Mouse (Mus musculus): ENCODE data around the gene Alyref. TPM values are rescaled to one million over a fixed set of nuclear protein-coding genes. Genes with fewer than 3 reads are reported as not detected.

Alyref gene
- polyA plus RNA-seq, 1 experiment from 2014 or later: 219 TPM

GRCm38 (mm10) chr11:120612763-120613162, 14.6 kb upstream of the Alyref start:
- H3K4me2 ChIP-seq: no peak overlapping the region
- H3K4me3 ChIP-seq (replicated peaks): no peak overlapping the region
- peaks cover 3% of the 10 kb centered on the region; the same call in 1 of the 2 replicates for H3K27me3 ChIP-seq (replicated peaks)
- no peak overlapping the region for H3K27ac ChIP-seq (replicated peaks)
- peaks cover 35% of the 10 kb centered on the region for H3K4me1 ChIP-seq
- peaks cover 49% of the 10 kb centered on the region for H3K36me3 ChIP-seq
- no peak for ATAC-seq (ENCODE audit: low FRiP score)
- no peak overlapping the region for H3K9ac ChIP-seq (replicated peaks)
- 54% methylated on average over 6 of the region's 6 CpGs for WGBS
- H3K9me3 ChIP-seq (replicated peaks): no peaks in the 10 kb centered on the region

- Histone ChIP-seq H3K4me2 (no peak overlapping the region), H3K9me3 (replicated peaks) (no peaks in the 10 kb centered on the region), H3K27ac (replicated peaks) (no peak overlapping the region), H3K4me1 (peaks cover 20% of the 10 kb centered on the region), H3K4me3 (replicated peaks) (no peak overlapping the region), H3K9ac (replicated peaks) (no peak overlapping the region), H3K36me3 (peaks cover 62% of the 10 kb centered on the region), H3K27me3 (replicated peaks) (peaks cover 3% of the 10 kb centered on the region; the same call in 1 of the 2 replicates)
- ATAC-seq (ENCODE audit: low FRiP score): no peak
- WGBS: 81% methylated on average over 9 of the region's 9 CpGs
These were observed 12.4 kb upstream of the Alyref start for GRCm38 (mm10) chr11:120610477-120611046.

GRCm38 (mm10) chr11:120609250-120609649, 11.1 kb upstream of the Alyref start:
- Histone ChIP-seq H3K4me1 (peaks cover 12% of the 10 kb centered on the region), H3K9me3 (replicated peaks) (no peaks in the 10 kb centered on the region), H3K9ac (replicated peaks) (no peak overlapping the region), H3K4me3 (replicated peaks) (no peak overlapping the region), H3K27ac (replicated peaks) (no peak overlapping the region), H3K27me3 (replicated peaks) (peaks cover 3% of the 10 kb centered on the region; the same call in 1 of the 2 replicates), H3K4me2 (0 out of 2 replicates have a peak overlapping the region, but pooled peaks have one; percentile 56), H3K36me3 (peaks cover 71% of the 10 kb centered on the region)
- WGBS: 36% methylated on average over 8 of the region's 8 CpGs
- no peak for ATAC-seq (ENCODE audit: low FRiP score)

- H3K36me3 ChIP-seq: peaks cover 71% of the 10 kb centered on the region
- ATAC-seq (ENCODE audit: low FRiP score): no peak
These were observed 10.3 kb upstream of the Alyref start, which contains the start of gene Npb for GRCm38 (mm10) chr11:120608241-120609034. Gene Npb (plus strand): TSS chr11:120608477.

DNA sequence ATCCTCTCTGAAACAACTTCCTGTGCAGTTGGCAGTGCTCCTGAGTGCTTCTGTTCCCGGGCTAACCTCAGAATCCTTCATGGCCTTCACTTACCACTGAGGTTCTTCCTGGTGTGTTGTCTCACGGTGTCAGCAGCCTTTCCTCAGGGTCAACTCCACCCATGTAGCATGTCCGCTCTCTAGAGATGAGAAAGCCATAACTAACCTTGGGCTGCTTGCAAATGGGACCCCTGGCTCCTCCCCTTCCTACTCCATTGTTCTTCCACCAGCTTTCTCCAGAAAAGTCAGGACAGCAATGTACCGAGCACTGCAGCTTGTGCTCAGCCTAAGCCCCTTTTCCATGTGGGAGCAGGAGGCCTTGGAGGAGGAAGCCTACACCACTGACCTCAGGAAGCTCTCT, 8.6 kb upstream of the Alyref start:
- H3K4me3 ChIP-seq (replicated peaks): no peak overlapping the region
- no peaks in the 10 kb centered on the region for H3K9me3 ChIP-seq (replicated peaks)
- WGBS: 75% methylated on average over 4 of the region's 4 CpGs
- no peak overlapping the region for H3K4me2 ChIP-seq
- peaks cover 70% of the 10 kb centered on the region for H3K36me3 ChIP-seq
- H3K4me1 ChIP-seq: peaks cover 12% of the 10 kb centered on the region
- no peak overlapping the region for H3K27ac ChIP-seq (replicated peaks)
- no peak overlapping the region for H3K9ac ChIP-seq (replicated peaks)
- ATAC-seq (ENCODE audit: low FRiP score): no peak
- peaks cover 3% of the 10 kb centered on the region; the same call in 1 of the 2 replicates for H3K27me3 ChIP-seq (replicated peaks)

More at GRCm38 (mm10) chr11:120608241-120609034, 10.3 kb upstream of the Alyref start, which contains the start of gene Npb:
- H3K9ac ChIP-seq (replicated peaks): peak within 1 kb of the TSS; percentile 42; the same call in 1 of the 2 replicates
- H3K27me3 ChIP-seq (replicated peaks): peaks cover 3% of the 10 kb centered on the region; the same call in 1 of the 2 replicates
- peak within 1 kb of the TSS; percentile 24 for H3K4me3 ChIP-seq (replicated peaks)
- peak within 1 kb of the TSS; percentile 56 for H3K4me2 ChIP-seq
- H3K4me1 ChIP-seq: peaks cover 12% of the 10 kb centered on the region
- no peak within 1 kb of the TSS for H3K27ac ChIP-seq (replicated peaks)
- 5% methylated on average over 45 of the region's 45 CpGs for WGBS
- no peaks in the 10 kb centered on the region for H3K9me3 ChIP-seq (replicated peaks)

GRCm38 (mm10) chr11:120605667-120606066, 7.5 kb upstream of the Alyref start:
- Histone ChIP-seq H3K36me3 (peaks cover 65% of the 10 kb centered on the region), H3K4me3 (replicated peaks) (no peak overlapping the region), H3K9me3 (replicated peaks) (no peaks in the 10 kb centered on the region), H3K4me1 (peaks cover 12% of the 10 kb centered on the region), H3K27me3 (replicated peaks) (peaks cover 3% of the 10 kb centered on the region; the same call in 1 of the 2 replicates), H3K27ac (replicated peaks) (no peak overlapping the region), H3K9ac (replicated peaks) (no peak overlapping the region), H3K4me2 (no peak overlapping the region)
- WGBS: 92% methylated on average over 7 of the region's 7 CpGs
- no peak for ATAC-seq (ENCODE audit: low FRiP score)

- ATAC-seq (ENCODE audit: low FRiP score): no peak
- Histone ChIP-seq H3K27ac (replicated peaks) (no peak overlapping the region), H3K36me3 (peaks cover 58% of the 10 kb centered on the region), H3K9me3 (replicated peaks) (no peaks in the 10 kb centered on the region), H3K4me3 (replicated peaks) (no peak overlapping the region), H3K27me3 (replicated peaks) (no peaks in the 10 kb centered on the region), H3K4me2 (no peak overlapping the region), H3K9ac (replicated peaks) (no peak overlapping the region), H3K4me1 (peaks cover 16% of the 10 kb centered on the region)
- 90% methylated on average over 2 of the region's 2 CpGs for WGBS
These were observed 5.4 kb upstream of the Alyref start for GRCm38 (mm10) chr11:120603545-120603944.

GRCm38 (mm10) chr11:120600716-120601115, 2.6 kb upstream of the Alyref start:
- Histone ChIP-seq H3K9me3 (replicated peaks) (no peaks in the 10 kb centered on the region), H3K4me2 (no peak overlapping the region), H3K27me3 (replicated peaks) (no peaks in the 10 kb centered on the region), H3K36me3 (peaks cover 56% of the 10 kb centered on the region), H3K9ac (replicated peaks) (no peak overlapping the region), H3K27ac (replicated peaks) (no peak overlapping the region), H3K4me3 (replicated peaks) (no peak overlapping the region), H3K4me1 (peaks cover 28% of the 10 kb centered on the region)
- 99% methylated on average over 3 of the region's 3 CpGs for WGBS
- no peak for ATAC-seq (ENCODE audit: low FRiP score)

DNA sequence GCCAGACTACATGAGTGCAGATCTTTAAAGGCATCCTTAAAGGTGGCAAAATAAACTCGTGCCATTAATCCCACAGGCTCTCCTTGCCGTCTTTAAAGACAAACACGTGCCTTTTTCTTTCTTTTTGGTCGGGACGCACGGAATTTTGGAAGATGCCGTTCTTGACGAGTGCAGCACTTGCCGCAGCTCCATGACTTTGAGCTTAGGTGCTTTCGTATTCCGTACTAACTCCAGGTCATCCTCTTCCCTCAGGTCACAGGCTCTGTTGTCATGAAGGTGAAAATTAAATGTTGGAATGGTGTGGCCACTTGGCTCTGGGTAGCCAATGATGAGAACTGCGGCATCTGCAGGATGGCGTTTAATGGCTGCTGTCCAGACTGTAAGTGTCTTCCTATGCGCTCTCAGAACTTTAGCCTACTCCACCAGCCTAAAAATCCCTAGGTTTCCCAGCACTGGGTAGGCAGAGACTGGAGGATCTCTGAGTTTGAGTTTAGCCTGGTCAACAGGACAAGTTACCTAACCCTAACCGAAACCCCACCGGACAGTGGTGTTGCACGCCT, 905 bp upstream of the Alyref start:
- peak overlapping the region; percentile 90 for H3K27ac ChIP-seq (replicated peaks)
- WGBS: 51% methylated on average over 17 of the region's 17 CpGs
- ATAC-seq (ENCODE audit: low FRiP score): no peak

DNA sequence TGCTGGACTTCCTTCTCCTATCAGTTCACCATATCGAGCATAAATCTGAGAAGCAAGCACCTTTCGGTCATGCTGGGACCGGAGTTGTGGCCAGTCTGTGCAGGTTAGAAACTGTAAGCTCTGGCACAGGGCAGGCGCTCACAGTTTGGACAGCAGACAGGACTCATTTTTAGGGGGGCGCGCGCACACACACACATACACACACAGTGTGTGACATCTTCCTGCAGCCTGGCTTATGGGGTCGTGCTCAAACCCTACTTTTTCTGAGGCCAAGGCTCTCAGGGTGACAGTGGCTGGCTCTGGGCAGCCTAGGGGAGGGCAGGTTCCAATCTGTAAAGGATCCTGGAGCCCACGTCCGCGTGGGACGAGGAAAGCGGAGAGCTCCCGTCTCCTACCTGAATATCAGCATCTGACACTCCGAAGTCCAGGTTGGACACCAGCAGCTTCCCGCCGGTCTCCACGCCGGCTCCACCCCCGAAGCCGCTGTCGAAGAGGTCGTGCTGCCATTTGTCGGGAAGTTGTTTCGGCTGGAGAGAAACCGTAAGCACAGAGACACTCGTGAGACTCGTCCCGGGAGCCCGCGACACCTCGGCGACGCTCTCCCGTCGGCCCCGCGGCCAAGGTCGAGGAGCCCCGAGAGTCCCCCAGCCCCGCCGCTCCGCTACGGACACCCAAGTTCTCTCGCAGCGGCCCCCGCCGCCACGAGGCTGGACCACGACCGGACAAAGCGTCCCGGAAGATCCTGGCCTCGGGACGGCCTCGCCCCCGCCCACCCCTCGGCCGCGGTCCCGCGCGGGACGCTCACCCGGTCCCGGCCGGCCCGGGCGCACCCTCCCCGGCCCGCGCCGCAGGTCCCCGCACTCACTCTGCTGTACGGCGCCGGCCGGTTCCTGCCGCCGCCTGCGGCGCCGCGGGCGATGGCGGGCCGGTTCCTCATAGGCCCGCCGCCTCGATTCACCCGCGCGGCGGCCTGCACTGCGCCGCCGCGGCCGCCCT, 627 bp downstream of the Alyref start:
- H3K9ac ChIP-seq (replicated peaks): peak overlapping the region; percentile 96
- WGBS: 4% methylated on average over 99 of the region's 99 CpGs
- ATAC-seq (ENCODE audit: low FRiP score): peak; percentile 62

More for the DNA sequence above, 905 bp upstream of the Alyref start:
- Histone ChIP-seq H3K27me3 (replicated peaks) (no peaks in the 10 kb centered on the region), H3K9ac (replicated peaks) (peak overlapping the region; percentile 96), H3K4me2 (peak overlapping the region; percentile 74), H3K4me1 (peaks cover 28% of the 10 kb centered on the region), H3K4me3 (replicated peaks) (peak overlapping the region; percentile 97), H3K36me3 (peaks cover 54% of the 10 kb centered on the region), H3K9me3 (replicated peaks) (no peaks in the 10 kb centered on the region)

DNA sequence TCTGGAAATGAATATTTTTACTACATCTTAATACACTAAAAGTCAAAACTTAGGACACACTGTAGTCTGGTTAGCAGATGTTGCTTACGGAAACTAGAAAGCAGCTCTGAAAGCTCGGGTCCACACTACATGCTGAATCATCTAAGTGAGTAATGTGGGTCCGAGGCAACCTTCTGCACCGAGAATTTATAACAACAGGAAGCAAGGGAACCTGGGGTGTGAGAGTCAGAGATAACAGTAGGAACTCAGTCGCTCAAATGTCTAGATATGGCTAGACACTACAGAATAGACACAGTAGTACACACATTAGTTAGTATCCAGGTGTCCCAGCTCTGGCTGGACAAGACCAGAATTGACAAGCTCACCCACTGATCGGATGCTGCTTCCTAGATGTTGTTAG, 9.6 kb downstream of the Alyref start:
- Histone ChIP-seq H3K36me3 (peaks cover 88% of the 10 kb centered on the region), H3K9ac (replicated peaks) (no peak overlapping the region), H3K4me1 (0 out of 2 replicates have a peak, but pooled peaks cover 2% of the 10 kb centered on the region), H3K9me3 (replicated peaks) (no peaks in the 10 kb centered on the region), H3K27me3 (replicated peaks) (no peaks in the 10 kb centered on the region), H3K27ac (replicated peaks) (no peak overlapping the region), H3K4me3 (replicated peaks) (no peak overlapping the region), H3K4me2 (no peak overlapping the region)
- WGBS: 93% methylated on average over 6 of the region's 6 CpGs
- no peak for ATAC-seq (ENCODE audit: low FRiP score)

More for the DNA sequence above, 627 bp downstream of the Alyref start:
- Histone ChIP-seq H3K9me3 (replicated peaks) (no peaks in the 10 kb centered on the region), H3K4me2 (peak overlapping the region; percentile 95), H3K4me1 (peaks cover 31% of the 10 kb centered on the region), H3K27ac (replicated peaks) (peak overlapping the region; percentile 90), H3K36me3 (peaks cover 55% of the 10 kb centered on the region), H3K4me3 (replicated peaks) (peak overlapping the region; percentile 97), H3K27me3 (replicated peaks) (no peaks in the 10 kb centered on the region)
